Mouse (Mus musculus) WW6 (cell line): ENCODE data around the gene Tbc1d8b.

Source experiments
- DNase-seq: peaks from one replicate; pipeline ENCODE4 v3.0.0-alpha.2; 2013; ENCODE audit warnings: low read depth, low spot score

Tbc1d8b gene

GRCm38 (mm10) chrX:139779401-139779800, 94.6 kb downstream of the Tbc1d8b start:
- no peak for DNase-seq

GRCm38 (mm10) chrX:139780988-139781387, 96.2 kb downstream of the Tbc1d8b start:
- DNase-seq = no peak

GRCm38 (mm10) chrX:139781563-139781962, 96.8 kb downstream of the Tbc1d8b start:
- no peak for DNase-seq

GRCm38 (mm10) chrX:139782278-139783044, 97.7 kb downstream of the Tbc1d8b start, which contains the start of gene Ripply1:
TSS of gene Ripply1 (minus strand) at chrX:139782353.
- DNase-seq = peak; percentile 22

GRCm38 (mm10) chrX:139783045-139783422, 98.2 kb downstream of the Tbc1d8b start:
- DNase-seq = no peak

- no peak for DNase-seq
Observed at GRCm38 (mm10) chrX:139785764-139786163, 101.0 kb downstream of the Tbc1d8b start.

- DNase-seq = no peak
Observed at GRCm38 (mm10) chrX:139794072-139794845, 109.5 kb downstream of the Tbc1d8b start.

GRCm38 (mm10) chrX:139796037-139796436, 111.2 kb downstream of the Tbc1d8b start:
- DNase-seq = no peak

- no peak for DNase-seq
Observed at GRCm38 (mm10) chrX:139797875-139798274, 113.1 kb downstream of the Tbc1d8b start.

GRCm38 (mm10) chrX:139799953-139800352, 115.2 kb downstream of the Tbc1d8b start:
- no peak for DNase-seq

- no peak for DNase-seq
Observed at GRCm38 (mm10) chrX:139800406-139800878, 115.6 kb downstream of the Tbc1d8b start, which contains the start of gene Cldn2. TSS of gene Cldn2 (plus strand) at chrX:139800828.
